Mouse (Mus musculus) left cerebral cortex, postnatal 14 days (tissue): ENCODE results near the gene Cga. TPM values are rescaled to one million over a fixed set of nuclear protein-coding genes. Genes with fewer than 3 reads are reported as not detected.

Experiments used
- total RNA-seq, 2 experiments: library from RNA; stranded (reverse); gene quantifications; 2 replicates each; pipeline ENCODE4 v1.2.3; 2021

Cga gene
- total RNA-seq, 2 experiments from 2014 or later, result not detected

Other genes starting within 250 kb of the Cga start
- 10 to 100 TPM; 18.5 to 21.8 TPM for gene Slc35a1, start 206.3 kb upstream of the Cga start, total RNA-seq
- 1 to 10 TPM; 2.2 to 2.3 TPM for gene Cfap206, start 163.6 kb upstream of the Cga start, total RNA-seq
- under 1 TPM in 1 of 2 experiments, not detected in 1; 0.34 TPM for gene Gm136, start 137.5 kb upstream of the Cga start, total RNA-seq
- gene Smim8, start 115.4 kb upstream of the Cga start, total RNA-seq, result 10 to 100 TPM; 24.3 to 25.5 TPM
- 10 to 100 TPM; 23.0 to 23.3 TPM for gene Zfp292, start 10.8 kb upstream of the Cga start, total RNA-seq